Mouse (Mus musculus) frontal cortex, adult (tissue): ENCODE measurements around the gene Mlycd.
"Not testable (repeated sequence)": the region's sequence is repeated elsewhere in the genome, so short reads cannot be mapped to it uniquely, and the experiment has no call there.

Experiments
- ATAC-seq: cut with Nextera tagmentation; 2 replicates; pipeline ENCODE4 v1.9.2; 2017; ENCODE audit warnings: mild to moderate bottlenecking, moderate library complexity, mixed read lengths; ENCODE audit not compliant: low TSS enrichment

Gene Mlycd

GRCm38 (mm10) chr8:119394524-119395026 is at the start of gene Mlycd:
TSS of gene Mlycd (plus strand) at chr8:119394878.
- peak; percentile 98 for ATAC-seq

DNA sequence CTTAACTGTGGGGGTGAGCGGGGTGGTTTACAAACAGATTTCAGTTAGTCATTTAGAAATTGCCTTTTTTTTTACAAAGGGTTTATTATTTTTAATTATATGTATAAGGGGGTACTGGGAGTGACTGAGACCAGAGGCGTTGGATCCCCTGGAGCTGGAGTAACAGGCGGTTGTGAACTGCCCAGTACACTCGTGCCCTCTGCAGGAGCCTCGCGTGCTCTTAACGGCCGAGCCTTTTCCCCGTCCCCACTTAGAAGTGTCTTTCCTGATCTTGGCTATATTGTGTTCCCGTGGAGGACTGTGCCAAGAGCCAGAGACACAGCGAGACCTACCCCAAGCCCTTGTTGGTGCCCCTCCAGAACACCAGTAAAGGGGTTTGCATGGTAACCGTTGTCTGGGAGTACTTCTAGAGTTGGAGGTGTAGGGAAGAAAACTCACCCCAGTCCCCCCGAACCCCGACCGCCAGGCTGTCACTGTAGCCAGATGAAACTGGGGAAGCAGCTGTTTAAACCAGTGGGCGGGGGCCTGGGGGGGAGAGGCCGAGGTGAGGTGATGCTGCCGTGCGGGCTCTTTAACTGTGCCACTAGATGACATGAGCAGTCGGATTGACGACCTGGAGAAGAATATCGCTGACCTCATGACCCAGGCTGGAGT is 49.5 kb upstream of the Mlycd start:
- ATAC-seq: no peak

DNA sequence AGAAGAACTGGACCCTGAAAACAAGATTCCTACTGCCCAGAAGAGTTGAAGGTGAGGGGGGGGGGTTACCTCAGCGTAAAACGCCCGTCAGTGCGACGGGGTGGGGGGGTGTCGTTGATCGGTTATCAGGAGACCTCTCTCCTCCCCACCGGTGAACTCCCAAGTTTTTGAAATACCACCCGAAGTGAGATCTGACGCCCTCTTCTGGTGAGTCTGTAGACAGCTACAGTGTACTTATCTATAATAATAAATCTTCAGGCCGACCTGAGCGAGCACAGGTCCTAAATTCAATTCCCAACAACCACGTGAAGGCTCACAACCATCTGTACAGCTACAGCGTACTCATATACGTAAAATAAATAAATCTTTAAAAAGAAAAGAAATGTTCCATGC is 49.0 kb upstream of the Mlycd start:
- no peak for ATAC-seq

GRCm38 (mm10) chr8:119351647-119352046 is 43.0 kb upstream of the Mlycd start:
- ATAC-seq: no peak

GRCm38 (mm10) chr8:119352977-119353658 is 41.6 kb upstream of the Mlycd start:
- no peak for ATAC-seq

GRCm38 (mm10) chr8:119353659-119354023 is 41.0 kb upstream of the Mlycd start:
- ATAC-seq: no peak

DNA sequence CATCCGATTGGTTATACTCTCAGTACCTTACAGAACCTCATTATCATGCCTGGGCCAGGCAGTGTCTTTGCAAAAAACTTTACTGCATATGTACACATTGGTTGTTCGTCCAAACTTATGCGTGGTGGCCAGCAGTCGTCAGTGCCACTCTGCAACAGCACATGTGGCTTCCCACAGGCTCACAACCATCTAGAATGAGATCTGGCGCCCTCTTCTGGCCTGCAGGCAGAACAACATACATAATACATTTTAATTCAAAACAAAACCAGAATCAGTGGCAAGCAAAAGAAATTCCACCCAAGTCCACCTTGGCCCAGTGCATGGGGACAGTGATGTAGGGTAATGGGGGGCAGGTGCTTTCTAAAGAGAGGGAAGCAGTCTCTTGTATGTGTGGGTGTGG is 38.0 kb upstream of the Mlycd start:
- not testable (repeated sequence) for ATAC-seq

GRCm38 (mm10) chr8:119358175-119358574 is 36.5 kb upstream of the Mlycd start:
- ATAC-seq: no peak

- no peak for ATAC-seq
Observed at GRCm38 (mm10) chr8:119358836-119359235, 35.8 kb upstream of the Mlycd start.

DNA sequence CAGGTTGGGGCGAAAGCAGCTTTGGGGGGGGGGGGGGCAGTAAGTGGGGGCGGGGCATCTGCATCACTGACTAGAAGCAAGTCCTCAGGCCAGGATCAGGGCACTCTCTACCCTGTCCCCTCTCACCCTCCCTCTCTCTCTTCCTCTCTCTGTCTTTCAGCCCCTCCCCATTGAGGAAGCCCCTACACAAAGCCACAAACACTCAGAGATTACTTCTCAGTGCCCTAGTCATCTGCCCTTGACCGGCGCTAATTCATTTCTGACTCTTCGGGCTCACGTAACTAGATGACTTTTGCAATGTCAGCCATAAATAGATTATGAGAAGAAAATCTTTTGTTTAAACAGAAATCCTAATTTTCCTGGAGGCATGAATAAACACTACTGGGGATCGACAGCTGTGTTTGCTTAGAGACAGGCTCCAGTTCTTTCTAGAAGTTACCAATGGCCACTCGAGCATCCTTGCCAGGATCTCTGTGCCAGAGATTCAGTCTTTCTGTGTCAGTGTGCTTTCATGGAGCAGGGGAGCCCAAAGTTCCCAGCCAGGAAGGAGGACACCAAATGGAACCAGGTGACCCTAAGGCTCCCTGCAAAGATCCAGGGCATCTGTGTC is 33.9 kb upstream of the Mlycd start:
- no peak for ATAC-seq

GRCm38 (mm10) chr8:119374716-119375115 is 20.0 kb upstream of the Mlycd start:
- not testable (repeated sequence) for ATAC-seq

GRCm38 (mm10) chr8:119378476-119378875 is 16.2 kb upstream of the Mlycd start:
- no peak for ATAC-seq

GRCm38 (mm10) chr8:119380619-119381018 is 14.1 kb upstream of the Mlycd start:
- ATAC-seq: peak; percentile 85

GRCm38 (mm10) chr8:119384478-119384877 is 10.2 kb upstream of the Mlycd start:
- peak; percentile 73 for ATAC-seq

GRCm38 (mm10) chr8:119385854-119386253 is 8.8 kb upstream of the Mlycd start:
- no peak for ATAC-seq

DNA sequence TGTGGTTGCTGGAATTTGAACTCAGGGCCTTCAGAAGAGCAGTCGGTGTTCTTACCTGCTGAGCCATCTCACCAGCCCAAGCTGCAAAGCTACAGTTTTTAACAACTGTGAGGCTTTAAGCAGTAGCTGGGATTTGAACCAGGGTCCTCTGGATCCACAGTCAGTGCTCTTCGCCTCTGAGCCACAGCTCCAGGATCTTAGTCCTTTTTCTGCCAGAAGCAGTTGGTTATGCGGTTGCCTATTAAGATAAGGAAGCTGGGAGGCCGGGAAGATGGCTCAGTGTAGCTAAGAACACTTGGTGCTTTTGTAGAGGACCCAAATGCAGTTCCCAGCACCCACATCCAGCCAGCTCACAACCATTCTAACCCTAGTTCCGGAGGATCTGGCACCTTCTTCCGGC is 7.7 kb upstream of the Mlycd start:
- ATAC-seq: no peak

DNA sequence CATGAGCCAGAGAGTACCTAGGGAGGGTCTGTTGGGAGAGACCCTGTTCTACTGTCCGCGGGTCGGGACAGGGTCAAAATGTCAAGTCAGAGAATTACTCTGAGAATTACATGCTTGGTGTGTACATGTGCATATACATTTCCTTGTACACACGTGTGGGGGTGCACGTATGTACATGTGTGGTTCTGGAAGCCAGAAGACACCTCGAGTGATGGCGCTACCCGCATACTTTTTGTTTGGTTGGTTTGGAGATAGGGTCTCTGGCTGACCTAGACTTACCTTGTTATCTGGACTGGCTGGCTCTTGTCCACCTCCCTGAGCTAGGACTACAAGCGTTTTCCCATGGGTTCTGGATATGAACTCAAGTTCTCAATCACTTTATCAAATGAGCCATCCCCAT is 581 bp upstream of the Mlycd start:
- ATAC-seq: no peak

DNA sequence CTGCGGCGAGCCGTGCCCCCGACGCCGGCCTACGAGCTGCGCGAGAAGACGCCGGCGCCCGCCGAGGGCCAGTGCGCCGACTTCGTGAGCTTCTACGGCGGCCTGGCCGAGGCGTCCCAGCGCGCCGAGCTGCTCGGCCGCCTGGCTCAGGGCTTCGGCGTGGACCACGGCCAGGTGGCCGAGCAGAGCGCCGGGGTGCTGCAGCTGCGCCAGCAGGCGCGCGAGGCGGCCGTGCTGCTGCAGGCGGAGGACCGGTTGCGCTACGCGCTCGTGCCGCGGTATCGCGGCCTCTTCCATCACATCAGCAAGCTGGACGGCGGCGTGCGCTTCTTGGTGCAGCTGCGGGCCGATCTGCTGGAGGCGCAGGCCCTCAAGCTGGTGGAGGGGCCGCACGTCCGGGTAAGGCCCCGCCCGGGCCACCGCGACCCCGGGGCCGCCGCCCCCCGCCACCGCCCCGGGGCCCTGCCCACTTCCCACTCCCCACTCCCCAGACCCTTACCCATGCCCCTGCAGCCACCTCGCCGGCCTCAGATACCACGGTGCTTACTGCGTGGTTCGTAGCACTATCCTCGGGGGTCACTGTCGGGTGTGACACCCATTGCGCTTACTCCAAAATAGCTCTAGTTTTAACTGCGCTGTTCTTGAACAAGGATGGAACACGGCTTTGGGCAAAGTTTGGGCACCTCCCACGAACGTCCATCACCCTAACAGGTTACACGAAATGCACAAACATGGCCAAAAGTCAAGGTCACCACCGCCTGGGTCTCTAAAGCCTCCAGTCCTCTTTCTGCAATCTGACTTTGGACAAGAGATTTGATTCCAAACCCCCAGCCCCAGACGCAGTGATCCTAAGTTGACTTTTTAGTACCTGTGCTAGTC is 633 bp downstream of the Mlycd start:
- peak; percentile 57 for ATAC-seq

DNA sequence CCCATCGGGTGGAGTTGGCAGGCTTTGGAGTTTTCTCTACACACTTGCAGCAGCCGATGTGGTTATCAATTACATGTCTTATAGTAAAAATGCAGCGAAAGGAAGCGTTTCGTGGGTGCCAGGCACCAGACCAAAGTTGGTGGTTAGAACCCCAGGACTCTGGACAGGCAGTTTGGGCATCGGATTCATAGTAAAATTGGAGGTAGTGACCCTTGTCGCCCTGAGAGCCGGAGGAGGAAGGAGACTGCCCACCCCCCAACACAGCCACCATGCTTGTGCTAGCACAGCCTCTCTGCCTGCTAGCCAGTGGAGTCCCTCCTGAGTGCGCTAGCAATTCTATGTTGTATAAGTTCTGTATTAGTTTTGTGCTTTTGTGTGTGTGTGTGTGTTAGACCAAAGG is 3.9 kb downstream of the Mlycd start:
- ATAC-seq: no peak

DNA sequence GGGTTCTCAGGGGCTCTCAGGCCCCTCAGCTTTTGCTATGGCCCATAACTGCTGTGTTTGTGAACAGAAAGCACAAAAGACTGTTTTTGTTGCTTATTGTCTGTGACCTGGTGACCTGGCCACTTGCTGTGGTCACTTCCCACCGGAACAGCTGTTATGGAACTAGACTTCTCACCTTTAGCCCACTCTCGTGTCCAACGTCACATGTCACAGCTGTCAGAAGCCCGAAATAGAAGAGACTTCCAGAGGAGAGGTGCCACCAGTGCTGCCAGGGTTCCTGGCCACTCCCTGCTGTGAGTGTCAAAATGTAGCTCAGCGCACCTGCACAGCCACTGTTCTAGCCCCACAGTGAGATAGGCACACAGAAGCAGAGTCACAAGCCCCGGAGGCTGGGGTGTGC is 4.6 kb downstream of the Mlycd start:
- no peak for ATAC-seq

- no peak for ATAC-seq
Observed at GRCm38 (mm10) chr8:119400122-119400671, 5.5 kb downstream of the Mlycd start.

DNA sequence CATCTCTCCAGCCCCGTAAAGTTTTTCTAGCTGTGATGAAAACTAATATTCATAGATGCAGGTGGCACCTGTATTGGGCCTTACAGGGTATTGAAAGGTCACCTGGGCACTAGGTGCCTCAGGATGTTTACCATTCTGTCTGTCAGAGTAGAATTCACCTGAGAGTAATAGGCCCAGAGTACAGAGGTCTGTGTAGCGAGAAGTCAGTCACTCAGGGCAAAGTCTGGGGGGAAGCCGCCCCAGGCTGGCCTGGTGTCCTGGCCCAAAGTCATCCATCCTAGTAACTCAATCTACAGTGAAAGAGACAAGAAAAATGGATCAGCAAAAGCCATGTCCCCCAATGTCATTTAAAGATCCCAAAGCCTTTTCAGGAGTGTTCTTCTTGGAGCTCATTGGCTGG is 6.2 kb downstream of the Mlycd start:
- ATAC-seq: no peak
